Mouse (Mus musculus) liver, embryonic 14.5 days (tissue): Measurements from ENCODE around the gene Tecpr1. TPM values are rescaled to one million over a fixed set of nuclear protein-coding genes. Genes with fewer than 3 reads are reported as not detected.

Source experiments
- ATAC-seq: fragments of 200-750 bp; cut with Nextera tagmentation; 2 replicates; pipeline ENCODE4 v1.8.0; 2017; ENCODE audit warnings: moderate number of reproducible peaks, mild to moderate bottlenecking, moderate library complexity; ENCODE audit not compliant: insufficient read depth
- DNase-seq, 3 experiments: peaks; one replicate each; pipeline ENCODE4 v3.0.0-alpha.2; 2012 to 2013; ENCODE audit warnings: low read depth in 3 of 3, low spot score in 3 of 3
- H3K27ac ChIP-seq: fragments of 300-500 bp; sonication (generic); 2 replicates; pipeline ENCODE4 v1.5.1; 2014; ENCODE audit warnings: moderate library complexity, mild to moderate bottlenecking, control low read depth, inconsistent platforms
- H3K27me3 ChIP-seq: fragments of 300-500 bp; sonication (generic); 2 replicates; pipeline ENCODE4 v1.6.1; 2014; ENCODE audit warnings: mild to moderate bottlenecking, low read length, moderate library complexity; ENCODE audit not compliant: control insufficient read depth, insufficient read depth
- H3K36me3 ChIP-seq: fragments of 300-500 bp; sonication (generic); replicated peaks from 2 replicates; pipeline ENCODE4 v1.6.1; 2014; ENCODE audit warnings: low read depth; ENCODE audit not compliant: control insufficient read depth, insufficient read depth
- H3K4me1 ChIP-seq, 2 experiments: fragments of 200-500 bp in 1 of 2; fragments of 300-500 bp in 1 of 2; sonication (generic) in 1 of 2; replicated peaks; 2 replicates each; pipeline ENCODE4 v1.6.1; 2012 to 2014; ENCODE audit warnings: antibody characterized with exemption in 1 of 2, inconsistent platforms in 1 of 2, low read length in 1 of 2; ENCODE audit not compliant: control insufficient read depth in 2 of 2, insufficient read depth in 2 of 2
- H3K4me2 ChIP-seq: fragments of 300-500 bp; sonication (generic); 2 replicates; pipeline ENCODE4 v1.6.1; 2014; ENCODE audit warnings: low read depth, mild to moderate bottlenecking, control low read depth, moderate library complexity
- H3K4me3 ChIP-seq, 2 experiments: fragments of 200-500 bp in 1 of 2; fragments of 300-500 bp in 1 of 2; sonication (generic) in 1 of 2; 2 replicates each; pipeline ENCODE4 v1.5.1; 2012 to 2014; ENCODE audit warnings: low read depth in 2 of 2, low read length in 2 of 2, mild to moderate bottlenecking in 2 of 2, control low read depth in 1 of 2, inconsistent platforms in 1 of 2, moderate library complexity in 1 of 2; ENCODE audit not compliant: insufficient read depth in 1 of 2
- H3K9ac ChIP-seq: fragments of 300-500 bp; sonication (generic); replicated peaks from 2 replicates; pipeline ENCODE4 v1.6.1; 2014; ENCODE audit warnings: mild to moderate bottlenecking, control low read depth, moderate library complexity
- H3K9me3 ChIP-seq: fragments of 300-500 bp; sonication (generic); 2 replicates; pipeline ENCODE4 v1.6.1; 2016; ENCODE audit warnings: low read length, mixed read lengths; ENCODE audit not compliant: control insufficient read depth
- CTCF ChIP-seq: IDR thresholded peaks from 2 replicates; pipeline ENCODE4 v1.5.1; 2016; ENCODE audit warnings: antibody characterized with exemption, low read depth, control low read depth
- EP300 ChIP-seq: IDR thresholded peaks from 2 replicates; pipeline ENCODE4 v1.6.1; 2016; ENCODE audit warnings: antibody characterized with exemption, low read depth
- WGBS: fragments of 180-500 bp; shearing (Covaris S2); extraction: QIAGEN DNeasy Blood & Tissue Kit; methylation state at CpG from one replicate; pipeline ENCODE4 v1.1.7; 2014; ENCODE audit not compliant: insufficient replicate concordance; 5-methylcytosine and 5-hydroxymethylcytosine counted together
- polyA plus RNA-seq, 2 experiments: library from polyadenylated mRNA; depleted of rRNA in 1 of 2; stranded (reverse) in 1 of 2; unstranded in 1 of 2; fragments of >200 nt; fragmentation: Nextera tagmentation in 1 of 2; extraction: Ambion mirVana in 1 of 2; gene quantifications; 2 replicates each; pipeline versions ENCODE4 v1.2.1 to v1.2.3; 2012 to 2014

Gene Tecpr1
- polyA plus RNA-seq (2012; rRNA removed) = 2.0 and 2.6 TPM in 2 replicates
- polyA plus RNA-seq (2014; fragmentation: Nextera tagmentation; extraction: Ambion mirVana) = 1.3 and 1.4 TPM in 2 replicates

- WGBS = under 1% methylated on average over 37 of the region's 37 CpGs
- Histone ChIP-seq H3K4me1 (peaks cover 0 to 9% of the 10 kb centered on the region in 2 experiments; a peak in 2 of 4 replicates), H3K27me3 (no peaks in the 10 kb centered on the region), H3K27ac (no peak within 1 kb of the TSS), H3K4me3 (peak within 1 kb of the TSS; percentile 60 to 72), H3K4me2 (peak within 1 kb of the TSS; percentile 78), H3K9ac (peak within 1 kb of the TSS; percentile 64), H3K36me3 (no peaks in the 10 kb centered on the region), H3K9me3 (no peaks in the 10 kb centered on the region)
- no peak for TF ChIP-seq EP300
- peak; percentile 38; the same call in 1 of the 2 replicates for TF ChIP-seq CTCF
- DNase-seq (peak; percentile 84 to 88 (median 85)), ATAC-seq (peak; percentile 97)
These were observed at the start of gene Tecpr1 for GRCm38 (mm10) chr5:144223503-144223862. Tecpr1 (minus strand) TSS chr5:144223615.

- DNase-seq (no peak), ATAC-seq (no peak)
- Histone ChIP-seq H3K27ac (no peak overlapping the region), H3K4me3 (no peak overlapping the region), H3K27me3 (no peaks in the 10 kb centered on the region), H3K4me2 (no peak overlapping the region), H3K9me3 (no peaks in the 10 kb centered on the region), H3K36me3 (no peaks in the 10 kb centered on the region), H3K9ac (no peak overlapping the region), H3K4me1 (peaks cover 0 to 6% of the 10 kb centered on the region in 2 experiments; a peak in 3 of 4 replicates)
- WGBS = 21% methylated on average over 5 of the region's 5 CpGs
- TF ChIP-seq CTCF (no peak), EP300 (no peak)
These were observed 48.4 kb upstream of the Tecpr1 start for GRCm38 (mm10) chr5:144271772-144272171.

GRCm38 (mm10) chr5:144271118-144271517 lies 47.7 kb upstream of the Tecpr1 start:
- H3K27ac ChIP-seq = no peak overlapping the region
- no peak overlapping the region for H3K4me2 ChIP-seq
- no peaks in the 10 kb centered on the region for H3K36me3 ChIP-seq
- 44% methylated on average over 3 of the region's 3 CpGs for WGBS
- TF ChIP-seq CTCF (no peak), EP300 (no peak)
- H3K4me3 ChIP-seq = no peak overlapping the region
- no peak for ATAC-seq
- H3K27me3 ChIP-seq = no peaks in the 10 kb centered on the region
- no peak for DNase-seq
- peaks cover 0 to 6% of the 10 kb centered on the region in 2 experiments; a peak in 3 of 4 replicates for H3K4me1 ChIP-seq
- no peak overlapping the region for H3K9ac ChIP-seq
- H3K9me3 ChIP-seq = no peaks in the 10 kb centered on the region

GRCm38 (mm10) chr5:144270420-144270819 lies 47.0 kb upstream of the Tecpr1 start:
- no peak for TF ChIP-seq CTCF
- TF ChIP-seq EP300 = no peak
- Histone ChIP-seq H3K36me3 (no peaks in the 10 kb centered on the region), H3K4me3 (no peak overlapping the region), H3K4me2 (no peak overlapping the region), H3K9me3 (no peaks in the 10 kb centered on the region), H3K4me1 (peaks cover 0 to 6% of the 10 kb centered on the region in 2 experiments; a peak in 3 of 4 replicates), H3K9ac (no peak overlapping the region), H3K27me3 (no peaks in the 10 kb centered on the region), H3K27ac (no peak overlapping the region)
- ATAC-seq (no peak), DNase-seq (no peak)
- WGBS = 52% methylated on average over 8 of the region's 8 CpGs

GRCm38 (mm10) chr5:144269926-144270325 lies 46.5 kb upstream of the Tecpr1 start:
- ATAC-seq (no peak), DNase-seq (no peak)
- Histone ChIP-seq H3K9me3 (no peaks in the 10 kb centered on the region), H3K9ac (no peak overlapping the region), H3K27me3 (no peaks in the 10 kb centered on the region), H3K4me3 (no peak overlapping the region), H3K27ac (no peak overlapping the region), H3K36me3 (no peaks in the 10 kb centered on the region), H3K4me2 (no peak overlapping the region), H3K4me1 (peaks cover 0 to 6% of the 10 kb centered on the region in 2 experiments; a peak in 3 of 4 replicates)
- TF ChIP-seq CTCF (no peak), EP300 (no peak)
- WGBS = 76% methylated on average over 7 of the region's 7 CpGs
